Mouse (Mus musculus): ENCODE results near the gene Ece1. TPM values are rescaled to one million over a fixed set of nuclear protein-coding genes. Genes with fewer than 3 reads are reported as not detected.

The Ece1 gene
- polyA plus RNA-seq, 1 experiment from 2014 or later, result 22.9 TPM

DNA sequence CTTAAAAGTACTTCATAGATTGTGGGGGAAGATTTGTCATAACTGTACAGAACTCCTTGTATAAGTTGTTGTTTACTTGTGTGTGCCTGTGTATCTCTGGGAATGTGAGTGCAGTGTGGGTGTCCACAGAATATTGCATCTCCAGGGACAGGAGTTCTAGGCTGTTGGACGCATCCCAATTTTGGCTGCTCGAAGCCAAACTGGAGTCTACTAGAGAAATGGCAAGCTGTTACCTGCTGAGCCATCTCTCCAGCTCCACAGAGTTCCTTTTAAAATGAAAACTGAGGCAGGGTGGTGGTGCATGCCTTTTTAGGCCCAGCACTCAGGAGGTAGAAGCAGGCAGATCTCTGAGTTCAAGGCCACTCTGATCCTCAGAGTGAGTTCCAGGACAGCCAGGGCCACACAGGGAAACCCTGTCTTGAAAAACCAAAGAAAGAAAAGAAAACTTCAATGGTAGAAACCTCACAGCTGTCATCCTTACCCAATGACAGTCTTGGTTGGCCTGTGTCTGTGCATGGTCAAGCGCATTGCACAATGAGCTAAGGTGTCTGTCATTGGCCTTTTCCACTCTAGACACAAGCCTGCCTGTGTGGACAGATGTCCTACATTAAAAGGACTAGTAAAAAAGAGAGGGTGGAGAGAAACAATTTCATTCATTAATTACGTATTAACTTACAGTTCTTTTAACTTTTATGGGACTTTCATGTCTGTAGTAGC is 147.9 kb downstream of the Ece1 start:
- TF ChIP-seq EP300 (optimal IDR thresholded peaks at IDR 0.05), result no peak
- TF ChIP-seq CTCF (IDR thresholded peaks at IDR 0.05; ENCODE audit: low read depth), result no peak
- no peak overlapping the region for H3K4me3 ChIP-seq (ENCODE audit: low read depth, low read length)

DNA sequence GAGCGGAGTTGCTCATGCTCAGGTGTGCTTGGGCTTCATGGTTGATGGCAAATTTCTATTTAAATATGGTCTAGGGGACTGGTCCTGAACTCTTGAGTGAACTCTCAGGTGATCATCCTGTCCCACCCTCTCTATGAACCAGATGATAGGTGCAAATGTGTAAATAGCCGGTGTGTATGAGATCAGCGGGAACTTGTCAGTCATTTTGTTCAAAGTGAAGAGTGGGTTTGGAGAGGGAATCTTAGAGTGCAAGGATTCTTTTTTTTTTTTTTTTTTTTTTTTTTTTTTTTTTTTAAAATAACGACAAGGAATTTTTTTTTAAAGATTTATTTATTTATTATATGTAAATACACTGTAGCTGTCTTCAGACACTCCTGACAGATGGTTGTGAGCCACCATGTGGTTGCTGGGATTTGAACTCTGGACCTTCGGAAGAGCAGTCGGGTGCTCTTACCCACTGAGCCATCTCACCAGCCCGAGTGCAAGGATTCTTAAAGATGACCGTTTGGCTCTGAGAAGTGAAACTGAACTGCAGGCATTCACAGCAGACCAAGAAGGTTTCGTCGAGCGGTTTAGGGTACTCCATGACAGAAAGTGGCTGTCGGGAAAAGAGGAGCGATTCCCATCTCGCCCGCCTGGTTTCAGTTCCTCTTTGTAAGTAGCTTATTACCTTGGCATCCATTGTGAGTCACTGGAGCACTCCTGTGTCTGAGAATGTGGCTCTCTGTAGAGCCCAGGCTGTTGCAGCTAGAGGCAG is 151.9 kb downstream of the Ece1 start:
- TF ChIP-seq CTCF (IDR thresholded peaks at IDR 0.05; ENCODE audit: low read depth) (no peak), EP300 (optimal IDR thresholded peaks at IDR 0.05) (no peak)
- Histone ChIP-seq H3K9me3 (ENCODE audit: control insufficient read depth, low read length) (no peaks in the 10 kb centered on the region), H3K27ac (replicated peaks) (no peak overlapping the region), H3K9ac (ENCODE audit: low read length) (no peak overlapping the region), H3K4me3 (ENCODE audit: low read depth, low read length) (no peak overlapping the region), H3K4me2 (replicated peaks; ENCODE audit: low read depth) (no peak overlapping the region), H3K27me3 (ENCODE audit: control insufficient read depth, insufficient read depth, low read length) (no peaks in the 10 kb centered on the region), H3K36me3 (ENCODE audit: control insufficient read depth, insufficient read depth, low read length) (peaks cover 12% of the 10 kb centered on the region), H3K4me1 (replicated peaks; ENCODE audit: control insufficient read depth, insufficient read depth) (no peaks in the 10 kb centered on the region)
- DNase-seq (ENCODE audit: low spot score) (no peak), ATAC-seq (ENCODE audit: low FRiP score, low TSS enrichment) (no peak)
- WGBS, result 86% methylated on average over 15 of the region's 15 CpGs

More for the DNA sequence above, 147.9 kb downstream of the Ece1 start:
- no peak overlapping the region for H3K9ac ChIP-seq (ENCODE audit: low read length)
- H3K9me3 ChIP-seq (ENCODE audit: control insufficient read depth, low read length), result no peaks in the 10 kb centered on the region
- no peak overlapping the region for H3K27ac ChIP-seq (replicated peaks)
- H3K27me3 ChIP-seq (ENCODE audit: control insufficient read depth, insufficient read depth, low read length), result no peaks in the 10 kb centered on the region
- DNase-seq (ENCODE audit: low spot score) (no peak), ATAC-seq (ENCODE audit: low FRiP score, low TSS enrichment) (no peak)
- no peak overlapping the region for H3K4me2 ChIP-seq (replicated peaks; ENCODE audit: low read depth)
- 87% methylated on average over 4 of the region's 4 CpGs for WGBS
- peaks cover 8% of the 10 kb centered on the region for H3K36me3 ChIP-seq (ENCODE audit: control insufficient read depth, insufficient read depth, low read length)
- H3K4me1 ChIP-seq (replicated peaks; ENCODE audit: control insufficient read depth, insufficient read depth), result no peaks in the 10 kb centered on the region

Other genes starting within 250 kb of the Ece1 start
- 70.1 and 73.0 TPM in 2 replicates for gene Rap1gap, start 197.5 kb upstream of the Ece1 start, polyA plus RNA-seq (2015; fragmentation: Nextera tagmentation; extraction: Ambion mirVana)
- gene Alpl, start 65.9 kb upstream of the Ece1 start, polyA plus RNA-seq (2015; fragmentation: Nextera tagmentation; extraction: Ambion mirVana), result 2.0 and 2.5 TPM in 2 replicates
- gene Eif4g3, start 130.8 kb downstream of the Ece1 start, polyA plus RNA-seq (2015; fragmentation: Nextera tagmentation; extraction: Ambion mirVana), result 11.4 and 11.9 TPM in 2 replicates

Data from stomach, postnatal 0 days (tissue).